Mouse (Mus musculus) kidney, adult 18-20 months (tissue): ENCODE measurements around the gene Spg20.

ENCODE experiments used
- DNase-seq: peaks from one replicate; pipeline ENCODE4 v3.0.0; 2021

The Spg20 gene

DNA sequence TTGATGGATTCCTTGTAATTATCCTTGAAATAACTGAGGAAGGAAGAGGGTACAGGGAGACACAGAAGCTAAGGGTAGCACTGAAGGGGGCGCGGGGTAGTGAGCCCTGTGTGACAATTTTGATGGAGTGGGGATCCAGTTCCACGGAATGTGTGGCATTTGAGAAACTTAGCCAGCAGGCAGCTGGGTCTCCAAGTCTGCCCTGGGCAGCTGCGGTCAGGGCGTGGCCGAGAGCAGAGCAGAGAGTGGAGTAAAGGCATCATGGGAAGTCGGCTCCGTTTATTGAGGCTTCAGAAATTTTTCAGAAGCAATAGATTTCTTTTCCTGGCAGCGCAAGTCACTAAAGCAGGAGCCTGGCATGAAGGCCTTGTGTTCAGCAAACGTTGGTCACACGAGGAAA lies 12.9 kb upstream of the Spg20 start:
- no peak for DNase-seq

DNA sequence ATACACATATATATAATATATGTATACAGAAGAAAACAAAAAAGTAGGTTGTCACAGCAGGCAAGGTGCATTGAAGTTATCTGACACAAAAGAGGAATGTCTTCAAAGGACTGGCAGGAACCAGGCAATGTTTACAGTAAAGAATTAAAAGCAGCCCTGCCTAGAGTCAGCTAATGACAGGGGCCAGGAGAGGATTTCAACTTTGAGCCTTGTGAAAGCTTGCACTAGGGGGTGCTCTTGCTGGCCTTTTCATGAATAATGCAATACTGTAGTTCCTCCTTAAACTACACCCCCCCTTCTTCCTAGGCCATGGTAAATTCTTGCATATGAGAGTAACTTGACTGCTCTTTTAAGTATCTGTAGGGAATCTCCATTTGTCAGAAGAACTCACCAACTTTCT lies 10.8 kb upstream of the Spg20 start:
- no peak for DNase-seq

DNA sequence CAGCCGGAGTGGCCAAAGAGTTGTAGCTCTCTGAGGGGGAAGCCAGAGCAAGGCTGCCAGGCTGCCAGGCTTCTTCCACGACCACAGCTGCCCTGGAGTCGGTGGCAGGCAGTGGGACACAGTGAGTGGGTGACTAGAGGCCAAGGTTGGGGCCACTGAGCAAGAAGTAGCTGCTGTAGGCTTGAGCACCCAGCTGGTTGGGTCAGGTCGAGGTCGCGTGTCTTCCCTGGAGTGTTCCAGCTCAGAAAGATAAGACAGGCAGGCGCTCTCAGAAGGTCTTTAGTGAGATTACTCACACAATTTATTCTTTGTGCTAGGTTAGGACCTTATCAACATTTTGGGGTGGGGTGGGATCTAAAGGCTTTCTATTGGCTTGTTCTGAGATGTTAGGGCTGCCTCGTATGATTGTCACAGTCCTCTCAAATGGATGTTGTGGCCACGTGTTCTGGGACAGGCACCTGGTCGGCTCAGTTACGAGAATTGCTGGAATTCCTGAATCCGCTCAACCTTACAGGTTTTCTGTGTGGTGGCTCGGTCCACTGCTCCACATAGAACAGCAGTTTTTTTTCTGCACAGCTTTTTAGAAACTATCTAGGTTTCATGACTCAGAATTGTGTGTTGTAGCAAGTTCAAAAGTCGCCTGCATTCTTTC lies 6.4 kb upstream of the Spg20 start:
- peak; percentile 15 for DNase-seq

DNA sequence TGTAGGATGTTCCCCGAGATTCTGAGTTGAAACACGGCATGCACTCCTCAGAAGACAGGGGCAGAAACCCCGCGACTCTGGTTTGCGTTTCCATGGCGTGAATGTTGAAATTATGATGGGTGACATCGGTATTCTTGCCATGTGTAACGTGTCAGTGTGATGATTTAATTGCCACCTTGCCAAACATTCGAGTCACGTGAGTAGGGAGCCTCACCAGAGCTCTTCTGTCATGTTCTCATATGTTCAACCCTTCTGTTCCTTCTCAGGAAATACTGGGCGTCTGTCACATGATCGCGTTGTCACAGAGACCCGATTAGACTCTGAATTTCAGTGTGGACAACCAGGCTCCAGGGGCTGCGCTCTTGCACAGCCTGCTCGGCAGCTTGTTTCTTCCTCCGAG lies 5.9 kb upstream of the Spg20 start:
- DNase-seq = no peak

DNA sequence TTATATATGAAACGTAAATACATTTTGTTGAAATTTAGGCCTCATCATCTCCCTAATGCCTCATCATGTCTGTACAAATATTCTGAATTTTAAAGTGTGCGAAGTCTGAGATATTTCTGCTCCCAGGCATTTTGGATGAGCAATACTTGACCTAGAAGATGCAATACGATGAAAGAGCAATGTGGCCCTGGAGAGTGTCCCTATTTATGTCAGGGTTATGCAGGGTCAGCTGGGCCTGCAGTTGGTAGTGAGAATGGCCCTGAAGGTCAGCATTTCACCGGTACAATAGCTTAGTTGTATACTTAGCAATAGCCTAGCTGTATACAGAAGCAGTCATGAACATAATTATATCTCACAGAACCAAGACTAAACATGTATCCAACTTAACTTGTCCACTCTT lies 2.8 kb upstream of the Spg20 start:
- no peak for DNase-seq

DNA sequence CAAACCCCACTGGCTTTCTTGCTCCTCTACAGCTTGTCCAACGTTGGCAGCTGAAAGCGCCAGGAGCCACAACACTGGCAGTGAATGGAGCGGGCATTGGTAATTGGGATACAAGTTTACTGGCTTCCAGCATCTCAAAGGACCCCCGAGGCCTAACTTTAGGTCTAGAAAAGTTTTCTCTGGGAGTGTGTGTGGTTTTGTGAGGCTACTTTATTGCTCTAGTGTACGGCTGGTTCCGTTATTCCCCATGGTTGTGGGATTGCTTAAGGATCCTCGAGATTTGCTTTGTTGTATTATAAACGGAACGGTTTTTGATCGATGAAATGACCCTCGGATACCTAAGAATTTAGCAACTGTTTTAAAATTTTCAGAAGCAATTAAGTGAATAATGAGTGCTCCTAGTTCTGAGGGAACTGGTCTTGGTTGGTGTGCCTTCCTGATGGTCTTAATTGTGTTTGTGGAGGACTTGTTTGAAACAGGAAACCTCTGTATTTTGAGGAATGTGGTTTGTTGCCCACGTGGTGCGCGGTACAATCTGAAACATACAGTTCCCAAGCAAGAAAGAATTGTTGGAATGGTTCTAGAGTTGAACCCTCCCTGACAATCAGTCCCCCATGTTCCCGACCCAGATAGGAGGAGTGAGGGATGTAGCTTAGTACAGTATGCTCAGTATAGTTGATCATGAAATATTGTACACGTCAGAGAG lies 955 bp downstream of the Spg20 start:
- no peak for DNase-seq

DNA sequence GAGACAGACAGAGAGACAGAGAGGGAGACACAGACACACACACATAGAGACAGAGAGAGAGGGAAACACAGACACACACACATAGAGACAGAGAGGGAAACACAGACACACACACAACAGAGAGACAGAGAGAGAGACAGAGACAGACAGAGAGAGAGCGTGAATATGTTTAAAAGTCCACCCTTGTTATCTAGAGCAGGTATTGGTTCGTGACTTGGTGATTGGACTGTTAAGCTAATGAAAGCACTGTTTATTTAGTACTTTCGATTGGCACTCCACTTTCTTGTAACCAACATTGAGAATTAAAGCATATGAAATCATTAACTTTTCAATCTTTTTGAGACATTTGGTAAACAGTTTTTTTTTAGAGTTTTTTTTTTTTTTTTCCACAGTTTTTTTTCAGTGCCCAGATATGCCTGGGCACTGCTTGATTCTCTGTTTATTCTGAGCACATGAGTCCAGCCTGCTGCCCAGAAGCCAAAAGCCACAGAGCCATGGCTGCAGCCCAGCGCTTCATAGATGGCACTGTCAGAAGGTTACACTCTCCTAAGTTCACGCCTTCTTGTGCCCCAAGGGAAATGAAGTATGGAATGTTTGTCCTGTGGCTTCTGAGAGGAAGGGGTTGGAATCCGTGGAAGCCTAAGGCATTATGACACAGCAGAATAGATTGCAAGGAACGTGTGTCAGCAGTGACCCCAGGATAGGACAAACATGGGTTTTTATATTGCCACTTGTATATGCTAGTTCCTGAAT lies 2.6 kb downstream of the Spg20 start:
- peak; percentile 12 for DNase-seq

DNA sequence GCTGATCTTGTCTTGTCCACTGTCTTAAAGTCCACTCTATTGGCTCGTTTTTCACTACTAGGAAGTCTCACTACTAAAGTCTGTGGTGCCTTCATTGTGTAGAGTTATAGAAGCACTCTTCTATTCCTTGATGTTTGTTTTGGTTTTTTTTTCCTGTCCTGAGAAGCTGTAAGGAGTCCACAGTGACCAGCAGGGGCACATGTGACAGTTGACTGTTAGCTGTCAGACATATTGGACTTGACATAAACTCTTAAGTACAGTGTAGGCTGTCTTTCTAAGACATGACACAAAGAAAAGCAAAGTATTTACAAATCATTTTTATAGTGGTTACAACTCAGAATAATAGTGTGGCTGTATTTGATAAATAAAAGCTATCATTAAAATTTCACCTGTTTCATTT lies 3.2 kb downstream of the Spg20 start:
- no peak for DNase-seq

DNA sequence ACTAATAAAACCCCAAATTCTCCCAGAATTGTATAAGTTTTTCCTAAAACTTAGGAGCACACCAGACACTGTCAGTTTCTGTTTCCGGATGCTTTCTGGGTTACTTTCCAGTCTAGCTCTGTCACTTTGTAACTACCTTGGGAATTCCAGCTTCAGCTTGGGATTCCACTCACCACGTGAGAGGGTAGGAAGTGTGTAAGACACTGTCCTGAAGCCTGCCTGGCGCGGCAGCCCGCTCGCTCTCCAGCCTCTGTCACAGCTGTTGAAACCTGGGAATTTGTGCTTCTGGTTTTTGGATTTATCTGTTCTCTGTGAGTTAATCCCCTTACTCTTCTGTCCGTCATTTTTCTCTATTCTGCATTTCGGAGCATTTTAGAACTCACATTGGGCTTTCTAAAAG lies 4.1 kb downstream of the Spg20 start:
- no peak for DNase-seq

DNA sequence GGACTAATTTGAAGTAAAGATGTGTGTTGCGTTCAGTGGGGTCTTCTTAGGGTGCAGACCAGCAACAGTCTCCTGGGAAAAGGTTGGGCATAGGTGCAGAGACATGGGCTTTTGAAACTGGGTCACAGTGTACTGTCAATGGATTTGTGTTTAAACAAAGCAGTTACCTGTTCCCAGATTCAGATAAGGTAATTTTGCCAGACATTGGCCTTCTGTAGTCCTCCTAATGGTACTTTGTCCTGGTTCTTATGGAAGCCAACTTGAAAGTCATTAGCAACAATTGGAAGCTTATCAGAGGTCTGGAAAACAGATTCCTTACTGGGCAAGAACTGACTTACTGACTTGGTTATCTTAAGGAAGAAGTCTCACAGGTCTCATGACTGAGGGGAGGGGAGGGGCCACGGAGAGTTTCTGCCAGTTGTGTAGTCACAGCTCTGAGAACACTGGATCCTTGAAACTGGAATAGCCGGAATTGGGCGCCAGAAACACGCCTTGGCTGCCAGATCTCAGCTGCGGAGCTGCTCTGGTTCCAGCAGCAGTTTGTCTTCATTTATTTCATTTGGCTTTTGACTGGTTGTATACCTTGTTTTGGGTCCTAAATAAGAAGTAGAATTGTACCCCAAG lies 7.5 kb downstream of the Spg20 start:
- no peak for DNase-seq

DNA sequence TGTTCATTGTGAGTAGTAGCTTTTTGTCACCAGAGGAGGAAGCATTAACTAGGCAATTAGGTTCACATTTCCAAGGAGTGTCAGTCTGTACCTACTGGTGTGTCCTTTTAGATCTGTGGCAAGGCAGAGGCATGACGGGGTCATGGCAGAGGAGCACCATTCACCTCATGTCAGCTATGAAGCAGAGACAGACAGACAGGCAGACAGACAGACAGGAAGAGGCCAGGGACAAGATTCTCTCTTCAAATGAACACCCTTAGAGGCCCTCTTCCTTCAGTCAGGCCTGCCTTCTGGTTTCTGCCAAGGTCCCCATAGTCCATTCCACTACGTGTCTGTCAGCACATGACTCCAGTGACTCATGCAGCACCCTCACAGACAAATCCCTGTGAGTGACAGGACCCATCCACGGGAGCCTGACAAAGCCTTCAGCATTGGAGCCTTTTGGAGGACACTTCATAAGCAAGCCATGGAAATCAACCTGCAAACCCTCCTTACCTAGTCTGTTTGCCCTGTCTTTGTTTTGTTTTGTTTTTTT lies 10.5 kb downstream of the Spg20 start:
- DNase-seq = no peak

DNA sequence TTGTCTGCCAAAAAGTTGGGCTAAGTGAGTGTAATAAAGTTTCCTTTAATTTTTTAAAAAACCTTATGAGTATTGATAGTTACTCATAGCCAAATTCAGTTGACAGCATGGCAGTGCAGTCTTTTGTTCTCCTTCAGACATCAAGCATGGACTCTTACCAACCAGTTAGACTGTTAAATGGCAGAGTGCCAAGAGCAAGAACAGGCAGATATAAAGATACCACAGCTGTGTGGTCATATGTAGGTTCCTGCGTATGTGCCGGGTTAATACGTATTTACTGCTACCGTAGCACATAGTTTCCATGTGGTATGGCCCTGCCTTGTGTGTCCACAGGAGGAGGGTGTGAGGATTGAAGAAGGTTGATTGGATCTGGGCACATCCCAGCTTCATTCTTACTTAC lies 11.2 kb downstream of the Spg20 start:
- no peak for DNase-seq

DNA sequence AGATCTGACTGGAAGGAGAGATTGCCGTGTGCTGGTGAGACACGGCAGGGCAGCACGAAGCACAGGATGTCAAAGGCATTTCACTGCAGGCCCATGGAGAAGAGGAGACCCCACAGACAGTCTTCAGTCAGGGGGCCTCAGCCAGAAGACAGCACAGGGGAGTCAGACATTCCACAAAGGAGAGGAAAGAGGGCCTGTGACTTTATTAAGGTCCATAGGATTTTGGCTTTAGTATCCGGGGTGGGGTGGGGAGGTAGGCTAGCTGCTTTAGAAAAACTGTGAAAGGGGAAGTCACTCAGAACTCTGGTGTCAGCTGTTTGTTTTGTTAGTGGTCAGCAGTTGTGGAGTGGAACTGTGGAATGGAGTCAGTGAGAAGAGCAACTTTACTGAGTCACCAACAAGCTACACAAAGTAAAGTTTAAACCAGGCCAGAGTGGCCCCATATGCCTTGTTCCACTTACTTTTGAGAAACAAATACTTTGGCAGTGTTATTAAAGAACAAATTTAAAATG lies 17.3 kb downstream of the Spg20 start:
- DNase-seq = no peak

DNA sequence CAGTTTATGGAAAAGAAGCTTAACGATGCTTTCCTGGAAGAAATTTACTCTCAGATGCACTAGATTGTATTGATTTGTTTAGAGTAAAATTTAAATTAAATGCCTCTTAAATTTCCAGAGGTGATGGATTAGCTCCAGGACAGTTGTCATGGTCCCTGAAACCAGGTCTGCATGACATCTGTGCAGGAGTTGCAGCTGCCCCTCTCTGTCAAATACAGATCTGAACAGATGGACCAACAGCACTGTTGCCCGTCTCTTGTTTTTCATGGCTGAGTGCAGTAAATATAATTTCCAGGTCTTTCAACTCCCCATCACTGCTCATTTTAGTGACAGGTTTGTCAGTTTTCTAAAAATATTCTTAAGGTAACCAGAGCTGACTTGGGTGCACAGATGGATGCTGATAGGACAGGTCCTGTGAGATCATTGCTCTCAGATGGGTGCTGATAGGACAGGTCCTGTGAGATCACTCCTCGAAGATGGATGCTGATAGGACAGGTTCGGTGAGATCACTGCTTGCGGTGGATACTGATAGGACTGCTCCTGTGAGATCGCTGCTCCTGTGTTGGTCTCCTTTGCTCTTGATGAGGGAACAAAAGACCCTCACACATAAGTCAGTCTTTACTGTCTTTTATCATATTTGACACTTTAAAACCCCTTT lies 19.8 kb downstream of the Spg20 start:
- no peak for DNase-seq

DNA sequence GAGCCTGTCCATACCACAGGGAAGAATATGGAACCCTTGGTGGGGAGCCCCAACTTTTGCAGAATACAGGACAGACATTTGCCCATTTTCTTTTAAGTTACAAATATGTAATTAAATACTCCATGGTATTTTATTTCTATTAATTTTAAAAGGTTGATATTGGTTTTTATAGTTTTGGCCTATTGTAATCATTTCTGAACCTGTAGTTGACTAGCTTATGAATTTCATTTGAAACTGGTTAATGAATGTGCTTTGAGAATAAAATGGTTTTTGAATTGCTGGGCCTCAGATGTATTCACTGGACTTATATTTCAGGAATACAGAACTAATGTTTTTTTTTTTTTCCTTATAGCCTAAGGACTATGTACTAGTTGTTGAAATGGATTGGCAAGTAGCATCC lies 25.1 kb downstream of the Spg20 start, which contains the start of gene Ccdc169:
Ccdc169 (plus strand) TSS at position 301 of the 400 bp plus-strand sequence.
- DNase-seq = no peak

DNA sequence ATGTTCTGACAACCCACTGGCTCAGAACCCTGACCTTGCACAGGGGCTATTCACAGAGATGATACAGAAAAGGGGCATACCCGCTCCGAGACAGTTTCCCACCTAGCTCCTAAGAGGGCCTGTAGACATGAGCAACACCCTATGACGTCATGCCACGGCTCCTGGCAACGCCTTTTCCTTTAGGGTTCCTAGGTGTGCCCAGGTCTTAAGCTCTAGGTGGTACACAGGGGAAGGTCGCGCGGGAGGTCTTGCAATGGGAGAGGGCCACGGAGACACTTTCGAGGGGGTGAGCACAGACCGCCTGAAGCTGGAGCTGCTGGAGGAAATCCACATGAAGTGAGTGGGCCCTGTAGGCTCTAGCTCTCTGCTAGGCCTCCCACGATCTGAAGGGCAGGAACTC lies 27.9 kb downstream of the Spg20 start:
- no peak for DNase-seq

DNA sequence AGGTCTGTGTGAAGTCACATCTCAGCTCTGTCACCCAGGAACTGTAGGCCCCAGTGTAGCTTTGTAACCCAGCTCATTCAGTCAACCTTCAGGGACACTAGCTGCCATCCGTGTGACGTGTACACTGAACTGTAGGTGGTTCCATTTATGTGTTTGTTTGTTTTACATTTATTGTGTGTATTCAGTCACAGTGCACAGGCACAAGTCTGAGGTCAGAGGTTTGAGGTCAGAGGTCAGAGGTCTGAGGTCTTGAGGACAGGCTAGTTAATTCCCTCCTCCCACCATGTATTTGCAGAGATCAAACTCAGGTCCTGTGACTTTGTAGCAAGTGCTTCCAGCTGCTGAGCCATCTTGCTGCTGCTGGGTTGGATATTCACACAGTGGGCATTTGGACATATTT lies 29.5 kb downstream of the Spg20 start:
- DNase-seq = no peak

DNA sequence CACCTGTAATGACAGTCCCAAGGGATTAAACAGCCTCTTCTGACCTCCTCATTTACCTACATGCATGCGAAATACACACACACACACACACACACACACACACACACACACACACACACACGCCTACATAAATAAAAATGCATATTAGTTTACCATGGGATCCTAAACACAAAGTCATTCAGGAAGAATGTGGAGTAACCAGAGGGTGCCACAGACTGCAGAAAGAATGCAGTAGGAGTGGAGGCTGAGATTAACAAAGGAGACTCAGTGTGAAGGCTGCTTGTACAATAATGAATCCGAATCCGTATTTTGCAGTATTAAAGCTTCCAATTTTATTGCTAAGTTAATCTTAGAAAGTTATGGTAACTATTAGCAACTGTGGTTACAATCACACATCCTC lies 33.0 kb downstream of the Spg20 start:
- DNase-seq = no peak

DNA sequence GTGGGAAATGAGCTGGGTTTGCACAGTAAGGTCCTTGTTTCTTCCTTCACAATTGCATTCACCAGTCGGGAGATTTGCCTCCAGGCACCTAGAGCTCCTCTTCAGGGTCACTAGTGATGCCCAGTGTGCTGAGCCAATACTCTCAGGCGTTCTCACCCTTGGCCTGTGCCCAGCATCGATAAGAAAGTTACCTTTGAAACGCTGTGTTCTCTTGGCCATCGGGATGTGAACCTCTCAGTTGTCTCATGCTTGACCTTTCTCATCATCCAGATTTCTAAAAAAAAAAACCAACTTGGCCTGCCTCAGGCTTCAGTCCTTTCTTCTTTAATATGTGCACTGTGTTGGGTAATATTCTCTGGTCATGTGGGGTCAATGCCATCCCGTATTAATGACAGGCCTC lies 34.5 kb downstream of the Spg20 start:
- no peak for DNase-seq

DNA sequence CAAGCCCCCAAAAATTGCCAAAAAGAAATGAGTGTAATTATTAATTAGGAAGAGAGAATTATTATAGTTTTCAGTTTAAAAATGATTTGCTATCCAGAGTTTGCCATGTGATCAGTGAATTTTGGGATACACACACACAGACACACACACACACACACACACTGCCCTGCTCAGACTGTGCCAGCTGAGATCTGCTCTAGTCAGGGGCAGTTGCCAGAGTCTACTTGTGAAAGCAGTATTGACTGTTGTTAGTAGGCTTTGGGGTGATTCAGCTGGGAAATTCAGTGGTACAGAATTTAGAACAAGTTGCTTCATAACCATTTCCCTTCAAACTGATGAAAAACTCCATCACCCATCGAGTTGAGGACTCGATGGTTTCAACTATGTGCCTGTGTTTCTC lies 35.2 kb downstream of the Spg20 start:
- DNase-seq = no peak

DNA sequence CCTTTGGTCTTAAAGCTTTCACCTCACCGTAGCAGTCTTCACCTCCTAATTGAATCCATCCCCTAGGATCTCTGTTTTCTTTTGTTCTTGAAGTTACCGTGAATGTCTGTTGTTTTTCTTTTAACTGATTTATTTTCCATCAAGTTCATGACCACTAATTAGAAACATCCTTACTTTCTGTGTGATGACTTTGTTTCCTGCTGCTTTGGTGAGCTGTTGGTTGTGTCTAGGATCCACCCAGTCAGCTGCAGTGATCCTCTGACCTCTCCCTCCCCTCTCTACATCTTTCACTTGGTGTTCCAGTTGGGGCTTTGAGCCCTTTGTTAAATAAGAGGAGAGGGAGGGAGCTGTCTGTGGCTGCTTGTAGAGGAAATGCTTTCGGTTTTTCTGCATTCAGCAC lies 36.2 kb downstream of the Spg20 start:
- DNase-seq = no peak

DNA sequence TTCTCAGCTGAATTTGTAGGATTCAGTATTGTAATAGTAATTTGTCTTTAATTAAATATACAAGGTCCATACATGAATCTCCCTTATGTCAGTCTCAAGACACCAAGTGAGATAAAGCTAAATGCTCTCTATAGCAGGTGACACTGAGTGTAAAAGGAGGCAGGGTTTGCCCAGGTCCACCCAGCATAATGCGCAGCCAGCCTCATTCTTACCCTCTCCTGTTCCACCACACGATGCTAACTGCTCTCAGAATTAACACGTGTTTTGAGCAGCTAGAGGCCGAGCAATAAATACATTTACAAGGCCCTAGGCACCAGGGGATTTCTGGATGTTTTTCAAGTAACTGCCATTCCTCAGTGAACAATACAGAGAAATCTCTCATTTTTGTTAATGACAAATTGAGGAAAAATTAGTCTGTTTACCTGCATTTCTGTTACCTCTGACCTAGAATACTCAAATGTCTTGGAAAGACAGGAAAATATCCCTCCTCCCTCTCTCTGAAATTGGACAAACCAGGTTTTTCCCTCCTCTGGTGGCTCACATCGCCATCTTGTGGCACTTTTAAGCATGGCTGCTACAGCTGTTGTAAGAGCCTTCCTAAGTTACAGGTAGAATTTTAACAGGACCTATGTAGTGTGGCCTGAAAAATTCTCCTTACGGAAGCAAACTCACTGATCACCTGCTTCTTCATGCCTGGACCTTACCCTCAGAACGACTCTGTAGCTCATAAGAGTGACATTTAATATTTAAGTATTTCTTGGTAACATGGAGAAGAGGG lies 39.9 kb downstream of the Spg20 start:
- peak; percentile 68 for DNase-seq
